Comparison of ENCODE assay signal across 1 mouse cellular context in the genomic region with DNA sequence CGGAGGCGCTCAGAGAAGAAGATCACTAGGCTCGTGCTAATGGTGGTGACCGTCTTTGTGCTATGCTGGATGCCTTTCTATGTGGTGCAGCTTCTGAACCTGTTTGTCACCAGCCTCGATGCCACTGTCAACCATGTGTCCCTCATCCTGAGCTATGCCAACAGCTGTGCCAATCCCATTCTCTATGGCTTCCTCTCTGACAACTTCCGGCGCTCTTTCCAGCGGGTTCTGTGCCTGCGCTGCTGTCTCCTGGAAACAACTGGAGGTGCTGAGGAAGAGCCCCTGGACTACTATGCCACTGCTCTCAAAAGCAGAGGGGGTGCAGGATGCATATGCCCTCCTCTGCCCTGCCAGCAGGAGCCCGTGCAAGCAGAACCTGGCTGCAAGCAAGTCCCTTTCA.
TF ChIP-seq lines count a peak whose summit lies in the region.

No protein-coding gene starts in this region.

TF ChIP-seq in ES-E14, 5 proteins besides CTCF, POLR2A, EP300 and RAD21 (continued from another document):
- TF ChIP-seq HCFC1 (IDR thresholded peaks at IDR 0.05; ENCODE audit: borderline replicate concordance, insufficient read depth, low read length) (no peak), CHD2 (IDR thresholded peaks at IDR 0.05; ENCODE audit: low read depth, low read length) (no peak), ZC3H11A (IDR thresholded peaks at IDR 0.05; ENCODE audit: borderline replicate concordance, low read depth, low read length) (no peak), MAFK (IDR thresholded peaks at IDR 0.05; ENCODE audit: insufficient read depth, low read depth, low read length) (no peak)
